Mouse (Mus musculus) cortical plate, adult 2 months (tissue): ENCODE measurements at regions not wholly inside any gene's neighbourhood (a gene's known extent, or its start where the extent isn't known, plus 50 kb on each side); places are given as distances from the start of the nearest gene placed in this dataset.

Experiments
- CTCF ChIP-seq: fragments of 200-500 bp; IDR thresholded peaks from 2 replicates; pipeline ENCODE4 v1.5.1; 2011; ENCODE audit warnings: mild to moderate bottlenecking, control low read depth, low read length; ENCODE audit not compliant: insufficient read depth; ENCODE audit errors: extremely low read depth
- POLR2A ChIP-seq: fragments of 200-500 bp; IDR thresholded peaks from 2 replicates; pipeline ENCODE4 v1.6.1; 2011; ENCODE audit warnings: mild to moderate bottlenecking, low read length, control low read depth; ENCODE audit not compliant: insufficient read depth; ENCODE audit errors: extremely low read depth

GRCm38 (mm10) chr4:105983018-105983417, 193.3 kb downstream of the Gm12728 start:
- TF ChIP-seq CTCF (no peak), POLR2A (no peak)
